Mouse (Mus musculus): ENCODE results near the gene Ifit3.

DNA sequence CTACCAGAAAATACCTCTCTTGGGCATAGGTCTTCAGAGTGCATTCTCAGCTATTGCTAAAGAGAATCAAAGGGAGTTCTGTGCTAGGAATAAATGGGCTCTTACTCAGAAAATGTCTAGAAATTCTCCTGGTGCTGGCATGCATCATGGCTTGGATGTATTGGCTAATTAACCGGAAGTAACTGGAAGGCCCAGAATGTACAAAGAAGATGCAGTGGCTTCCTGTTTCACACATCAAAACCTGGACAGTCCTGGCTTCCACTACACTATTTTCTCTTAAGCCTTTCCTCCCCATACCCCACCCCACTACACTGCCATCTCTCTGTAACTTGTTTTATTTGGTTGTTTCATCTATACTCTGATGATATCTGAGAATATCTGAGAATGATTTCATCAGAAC lies 43.9 kb upstream of the Ifit3 start:
- TF ChIP-seq CTCF (IDR thresholded peaks at IDR 0.05; ENCODE audit: borderline replicate concordance, insufficient read depth, low read depth, low read length) (no peak), POLR2A (IDR thresholded peaks at IDR 0.05; ENCODE audit: borderline replicate concordance, insufficient read depth, low read length) (no peak)
